Mouse (Mus musculus) CH12.LX (cell line): Measurements from ENCODE around the gene Prkg1. TPM values are rescaled to one million over a fixed set of nuclear protein-coding genes. Genes with fewer than 3 reads are reported as not detected.

Experiments used
- DNase-seq: peaks from one replicate; pipeline ENCODE4 v3.0.0-alpha.2; 2013; ENCODE audit errors: extremely low read depth
- H3K27ac ChIP-seq: 2 replicates; pipeline ENCODE4 v1.5.1; 2012; ENCODE audit warnings: low read depth, mild to moderate bottlenecking, control low read depth, moderate library complexity; ENCODE audit not compliant: insufficient read depth
- H3K27me3 ChIP-seq: replicated peaks from 2 replicates; pipeline ENCODE3; 2012; ENCODE audit warnings: inconsistent platforms
- H3K36me3 ChIP-seq, 2 experiments: replicated peaks in 1 of 2; 2 replicates each; pipeline versions ENCODE3 to v1.6.1; 2012; ENCODE audit warnings: inconsistent platforms in 1 of 2, low read length in 1 of 2, mild to moderate bottlenecking in 1 of 2, mixed read lengths in 1 of 2, moderate library complexity in 1 of 2; ENCODE audit not compliant: control insufficient read depth in 1 of 2, insufficient read depth in 1 of 2
- H3K4me1 ChIP-seq, 2 experiments: 2 replicates each; pipeline ENCODE4 v1.6.1; 2012; ENCODE audit warnings: inconsistent platforms in 1 of 2, moderate library complexity in 1 of 2; ENCODE audit not compliant: insufficient read depth in 2 of 2, control insufficient read depth in 1 of 2
- H3K4me2 ChIP-seq: 2 replicates; pipeline ENCODE4 v1.6.1; 2012; ENCODE audit warnings: low read depth, mild to moderate bottlenecking, control low read depth; ENCODE audit not compliant: poor library complexity, insufficient read depth, severe bottlenecking
- H3K4me3 ChIP-seq, 3 experiments: fragments of 150-350 bp in 1 of 3; sonication (generic) in 1 of 3; replicated peaks in 1 of 3; 2 replicates each; pipeline versions ENCODE3 to v1.5.1; 2011 to 2012; ENCODE audit warnings: low read depth in 2 of 3, low read length in 2 of 3, mild to moderate bottlenecking in 2 of 3, moderate library complexity in 2 of 3, control low read depth in 1 of 3, improper control_type of control experiment in 1 of 3, inconsistent platforms in 1 of 3, mixed read lengths in 1 of 3; ENCODE audit not compliant: poor library complexity in 1 of 3
- H3K79me2 ChIP-seq: replicated peaks from 2 replicates; pipeline ENCODE4 v1.6.1; 2012; ENCODE audit warnings: mild to moderate bottlenecking, moderate library complexity; ENCODE audit not compliant: control insufficient read depth, poor library complexity, insufficient read depth, severe bottlenecking; ENCODE audit errors: extremely low read depth
- H3K9ac ChIP-seq: 2 replicates; pipeline ENCODE4 v1.6.1; 2012; ENCODE audit warnings: low read depth, mild to moderate bottlenecking, control low read depth, moderate library complexity; ENCODE audit not compliant: insufficient read depth
- H3K9me3 ChIP-seq: replicated peaks from 2 replicates; pipeline ENCODE3; 2012; ENCODE audit warnings: low read length, inconsistent platforms, mixed read lengths
- CHD1 ChIP-seq: IDR thresholded peaks from 2 replicates; pipeline ENCODE4 v1.6.1; 2012; ENCODE audit warnings: low read depth, low read length, improper control_type of control experiment, inconsistent platforms
- CHD2 ChIP-seq: IDR thresholded peaks from 2 replicates; pipeline ENCODE4 v1.6.1; 2011; ENCODE audit warnings: low read length, improper control_type of control experiment
- E2F4 ChIP-seq: IDR thresholded peaks from 2 replicates; pipeline ENCODE4 v1.6.1; 2011; ENCODE audit warnings: low read depth, low read length, improper control_type of control experiment; ENCODE audit not compliant: insufficient replicate concordance
- ELF1 ChIP-seq: IDR thresholded peaks from 2 replicates; pipeline ENCODE4 v1.6.1; 2014; ENCODE audit warnings: low read depth, mild to moderate bottlenecking, inconsistent platforms, low read length, improper control_type of control experiment
- EP300 ChIP-seq: IDR thresholded peaks from 2 replicates; pipeline ENCODE4 v1.6.1; 2011; ENCODE audit warnings: low read length, improper control_type of control experiment
- ETS1 ChIP-seq: conservative IDR thresholded peaks from 2 replicates; pipeline ENCODE4 v1.6.1; 2012; ENCODE audit warnings: low read depth, mild to moderate bottlenecking, inconsistent platforms, low read length, improper control_type of control experiment, moderate library complexity
- IRF4 ChIP-seq: IDR thresholded peaks from 2 replicates; pipeline ENCODE4 v1.6.1; 2014; ENCODE audit warnings: low read depth, mild to moderate bottlenecking, inconsistent platforms, low read length, improper control_type of control experiment
- JUN ChIP-seq: IDR thresholded peaks from 2 replicates; pipeline ENCODE4 v1.6.1; 2011; ENCODE audit warnings: low read depth, mild to moderate bottlenecking, low read length, improper control_type of control experiment, moderate library complexity; ENCODE audit not compliant: insufficient read depth
- MAX ChIP-seq: IDR thresholded peaks from 2 replicates; pipeline ENCODE4 v1.6.1; 2011; ENCODE audit warnings: low read length, improper control_type of control experiment
- MEF2A ChIP-seq: IDR thresholded peaks from 2 replicates; pipeline ENCODE4 v1.6.1; 2014; ENCODE audit warnings: low read depth, mild to moderate bottlenecking, inconsistent platforms, low read length, improper control_type of control experiment, borderline replicate concordance
- NELFE ChIP-seq: IDR thresholded peaks from 2 replicates; pipeline ENCODE4 v1.6.1; 2011; ENCODE audit warnings: low read depth, low read length, improper control_type of control experiment
- POLR2A ChIP-seq: IDR thresholded peaks from 2 replicates; pipeline ENCODE4 v1.6.1; 2011; ENCODE audit warnings: low read depth, mild to moderate bottlenecking, improper control_type of control experiment, low read length
- POLR2AphosphoS2 ChIP-seq: IDR thresholded peaks from 2 replicates; pipeline ENCODE4 v1.6.1; 2011; ENCODE audit warnings: low read depth, low read length, improper control_type of control experiment
- TBP ChIP-seq: conservative IDR thresholded peaks from 2 replicates; pipeline ENCODE4 v1.6.1; 2011; ENCODE audit warnings: low read depth, low read length, improper control_type of control experiment
- USF2 ChIP-seq: conservative IDR thresholded peaks from 2 replicates; pipeline ENCODE4 v1.6.1; 2011; ENCODE audit warnings: low read depth, low read length, improper control_type of control experiment
- ZKSCAN1 ChIP-seq: IDR thresholded peaks from 2 replicates; pipeline ENCODE4 v1.6.1; 2012; ENCODE audit warnings: low read depth, inconsistent platforms, low read length, improper control_type of control experiment, borderline replicate concordance
- ZMIZ1 ChIP-seq: IDR thresholded peaks from 2 replicates; pipeline ENCODE4 v1.6.1; 2012; ENCODE audit warnings: low read depth, mild to moderate bottlenecking, inconsistent platforms, low read length, improper control_type of control experiment
- dilution Hi-C: fragments of 300-500 bp; cut with MboI; formaldehyde crosslinking; loops from 2 replicates; pipeline ENCODE4 v1.14.3; 2020; ENCODE audit warnings: low sequenced_read_pairs; ENCODE audit not compliant: extremely low pct_unique_long_range_greater_than_20kb, extremely low pct_ligation_motif_present
- in situ Hi-C: fragments of 300-500 bp; cut with MboI; formaldehyde crosslinking; loops from 3 replicates; pipeline ENCODE4 v1.14.3; 2019; ENCODE audit warnings: low sequenced_read_pairs, low pct_ligation_motif_present, low pct_unique_long_range_greater_than_20kb, mixed read lengths
- polyA plus RNA-seq: library from polyadenylated mRNA; unstranded; fragments of >175 nt; gene quantifications from 2 replicates; pipeline ENCODE4 v1.2.1, GENCODE M21; 2012; ENCODE audit warnings: low read depth; ENCODE audit not compliant: insufficient read length
- total RNA-seq, 2 experiments: library from RNA; depleted of rRNA; stranded (reverse); fragments of 300-350 nt in 1 of 2; fragments of >200 nt in 1 of 2; gene quantifications; 2 replicates each; pipeline ENCODE4 v1.2.3; 2012 to 2014

Prkg1 gene
- total and polyA plus RNA-seq, 3 experiments, result not detected

- DNase-seq, result no peak
- no peaks in the 10 kb centered on the region for H3K79me2 ChIP-seq
- no peaks in the 10 kb centered on the region for H3K9me3 ChIP-seq
- no peaks in the 10 kb centered on the region for H3K36me3 ChIP-seq
- no peak for TF ChIP-seq TBP
- H3K27me3 ChIP-seq, result no peaks in the 10 kb centered on the region
- dilution Hi-C loops (no loop called here), in situ Hi-C loops (no loop called here)
- no peak overlapping the region for H3K4me3 ChIP-seq
- H3K27ac ChIP-seq, result no peak overlapping the region
- no peak overlapping the region for H3K9ac ChIP-seq
- no peak overlapping the region for H3K4me2 ChIP-seq
- H3K4me1 ChIP-seq, result no peaks in the 10 kb centered on the region
Measured at GRCm38 (mm10) chr19:31076106-31076505, 688.7 kb downstream of the Prkg1 start.

GRCm38 (mm10) chr19:31074717-31075063 is 690.1 kb downstream of the Prkg1 start:
- Histone ChIP-seq H3K79me2 (no peaks in the 10 kb centered on the region), H3K4me2 (no peak overlapping the region), H3K4me3 (no peak overlapping the region), H3K9ac (no peak overlapping the region), H3K36me3 (no peaks in the 10 kb centered on the region), H3K27ac (no peak overlapping the region), H3K4me1 (no peaks in the 10 kb centered on the region), H3K9me3 (no peaks in the 10 kb centered on the region), H3K27me3 (no peaks in the 10 kb centered on the region)
- no peak for DNase-seq
- in situ Hi-C loops (no loop called here), dilution Hi-C loops (no loop called here)
- TF ChIP-seq ELF1 (no peak), POLR2AphosphoS2 (no peak), EP300 (no peak), JUN (no peak), MAX (no peak), ETS1 (no peak), POLR2A (no peak), CHD2 (no peak), ZMIZ1 (no peak), NELFE (no peak), IRF4 (no peak), ZKSCAN1 (no peak), MEF2A (no peak), E2F4 (no peak), USF2 (no peak), CHD1 (no peak)
